Mouse (Mus musculus): ENCODE measurements around the gene Ric1.
A peak's percentile ranks its signal among the peaks of the same experiment; 100 is the strongest.

The Ric1 gene

GRCm38 (mm10) chr19:29521637-29522435, at the start of gene Ric1:
Gene Ric1 (plus strand): TSS chr19:29522282.
- peak; percentile 79 to 88 for DNase-seq

DNA sequence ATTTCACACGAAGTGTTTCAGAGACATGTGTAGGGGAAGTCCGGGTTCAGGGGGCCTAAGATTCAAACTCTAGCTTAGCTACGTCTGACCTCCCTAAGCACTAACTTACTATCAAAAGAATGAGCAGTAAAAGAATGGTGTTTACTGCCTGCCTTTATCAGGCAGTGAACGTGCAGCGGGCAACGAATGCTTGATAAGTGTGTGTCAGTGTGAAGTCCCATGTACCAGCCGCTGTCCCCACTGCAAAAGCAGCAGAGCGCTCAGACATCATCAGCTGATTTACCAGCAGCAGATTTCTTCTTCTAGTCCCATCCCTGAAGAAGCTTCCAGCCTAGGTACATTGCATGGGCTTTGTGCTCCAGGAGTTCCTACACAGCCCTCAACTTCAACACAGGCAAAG, 49.7 kb upstream of the Ric1 start:
- DNase-seq = no peak

DNA sequence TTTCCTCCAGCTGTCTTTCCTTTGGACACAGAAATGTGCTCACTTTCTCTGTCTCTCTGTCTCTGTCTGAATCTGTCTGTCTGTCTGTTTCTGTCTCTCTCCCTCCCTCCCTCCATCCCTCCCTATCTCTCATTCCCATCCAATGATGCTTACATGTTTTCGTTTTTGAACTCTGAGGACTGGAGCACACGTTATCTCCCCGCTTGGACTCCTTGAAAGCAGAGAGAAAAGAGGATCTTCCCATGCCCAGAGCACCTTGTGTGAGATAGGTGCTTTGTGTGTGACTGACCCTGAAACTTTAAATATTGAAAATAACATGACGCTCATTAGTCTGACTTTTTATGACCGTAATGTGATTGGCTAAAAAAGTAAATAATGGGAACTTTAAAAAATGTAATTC, 49.1 kb upstream of the Ric1 start:
- no peak for DNase-seq

- no peak for DNase-seq
Measured at GRCm38 (mm10) chr19:29474803-29475202, 47.3 kb upstream of the Ric1 start.

DNA sequence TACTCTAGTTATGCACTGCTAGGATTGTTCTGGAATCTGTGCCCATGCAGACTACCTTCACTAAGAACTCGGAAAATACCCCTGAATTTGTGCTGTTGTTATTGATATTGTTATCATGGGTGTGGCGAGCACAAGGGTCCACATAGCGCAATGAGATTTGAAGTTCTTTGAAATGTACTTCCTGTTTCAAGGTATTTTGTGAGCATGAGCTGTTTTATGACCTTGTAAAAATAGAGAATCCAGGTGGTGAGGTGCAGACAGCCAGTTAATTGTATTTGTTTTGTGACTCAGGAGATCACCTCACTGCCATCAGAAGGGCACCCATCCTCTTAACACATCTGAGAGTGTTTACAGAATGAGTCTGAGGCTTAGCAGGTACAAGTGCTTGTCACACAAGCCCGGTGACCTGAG, 46.9 kb upstream of the Ric1 start:
- no peak for DNase-seq

DNA sequence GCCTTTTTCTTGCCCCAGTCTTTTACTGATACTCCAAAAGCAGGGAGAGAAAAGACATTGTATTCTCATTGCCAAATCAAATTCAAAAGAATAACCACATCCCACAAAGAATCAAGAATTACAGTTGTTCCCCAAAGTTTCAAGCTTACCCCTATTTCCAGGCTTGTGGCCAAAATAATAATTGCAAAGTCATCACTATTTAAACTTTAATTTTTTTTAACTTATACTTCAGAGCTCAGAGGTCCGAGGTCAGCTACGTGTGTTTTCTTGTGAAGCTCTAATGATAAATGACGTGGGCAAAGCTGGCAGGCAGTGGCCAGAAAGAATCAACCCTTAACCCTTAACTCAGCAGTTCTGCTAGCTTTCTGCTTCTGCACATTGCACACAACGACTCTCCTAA, 43.5 kb upstream of the Ric1 start:
- DNase-seq = no peak

DNA sequence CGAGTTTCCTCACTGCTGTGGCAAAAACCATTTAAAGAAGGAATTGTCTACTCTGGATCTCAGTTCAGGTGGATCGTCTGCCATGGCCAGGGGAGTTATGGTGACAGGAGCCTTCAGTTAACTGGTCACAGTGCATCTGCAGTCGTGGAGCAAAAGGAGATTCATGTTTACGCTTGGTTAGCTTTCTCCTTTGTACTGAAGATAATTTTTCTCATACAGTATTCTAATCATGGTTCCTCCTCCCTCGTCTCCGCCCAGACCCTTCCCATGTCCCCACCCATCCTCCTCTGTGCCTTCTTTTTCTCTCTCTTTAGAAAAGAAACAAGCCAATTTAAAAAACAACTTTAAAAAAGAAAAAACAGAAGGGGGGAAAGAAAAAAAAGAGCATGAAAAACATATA, 40.5 kb upstream of the Ric1 start:
- no peak for DNase-seq

DNA sequence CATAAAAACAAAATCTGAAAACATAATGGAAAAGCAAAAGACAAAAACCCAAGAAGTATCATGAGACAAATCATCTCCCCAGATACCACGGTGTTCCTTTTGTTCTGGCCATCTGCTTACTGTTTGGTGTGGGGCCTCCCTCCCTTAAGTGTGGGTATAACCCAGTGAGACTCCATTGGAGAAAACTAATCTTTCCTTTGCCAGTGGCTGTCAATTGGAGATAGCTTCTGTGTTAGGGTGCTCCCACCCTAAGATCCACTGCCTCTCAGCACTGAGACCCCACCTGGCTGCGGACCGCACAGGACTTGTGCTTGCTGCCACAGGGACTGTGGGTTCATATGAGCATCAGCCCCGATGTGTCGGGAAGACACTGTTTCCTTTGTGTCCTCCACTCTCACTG, 39.9 kb upstream of the Ric1 start:
- DNase-seq = no peak

DNA sequence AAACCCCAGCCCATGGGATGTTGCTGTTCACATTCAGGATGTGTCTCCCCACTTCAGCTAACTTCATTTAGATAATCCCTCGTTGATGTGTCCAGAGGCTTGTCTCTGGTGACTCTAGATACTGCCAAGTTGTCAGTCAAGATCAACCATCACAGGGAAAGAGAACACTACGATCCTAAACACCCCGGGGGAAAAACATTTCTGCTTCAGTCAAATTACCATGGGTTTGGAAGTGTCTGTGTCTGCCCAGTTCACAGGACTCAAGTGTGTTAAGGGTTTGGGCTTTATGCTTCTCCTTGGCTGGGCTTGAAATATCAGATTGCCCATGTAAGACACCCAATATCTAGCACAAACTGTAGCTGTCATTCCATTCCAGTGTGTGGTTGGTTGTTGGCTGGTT, 39.4 kb upstream of the Ric1 start:
- DNase-seq = no peak

GRCm38 (mm10) chr19:29483386-29483785, 38.7 kb upstream of the Ric1 start:
- DNase-seq = no peak

DNA sequence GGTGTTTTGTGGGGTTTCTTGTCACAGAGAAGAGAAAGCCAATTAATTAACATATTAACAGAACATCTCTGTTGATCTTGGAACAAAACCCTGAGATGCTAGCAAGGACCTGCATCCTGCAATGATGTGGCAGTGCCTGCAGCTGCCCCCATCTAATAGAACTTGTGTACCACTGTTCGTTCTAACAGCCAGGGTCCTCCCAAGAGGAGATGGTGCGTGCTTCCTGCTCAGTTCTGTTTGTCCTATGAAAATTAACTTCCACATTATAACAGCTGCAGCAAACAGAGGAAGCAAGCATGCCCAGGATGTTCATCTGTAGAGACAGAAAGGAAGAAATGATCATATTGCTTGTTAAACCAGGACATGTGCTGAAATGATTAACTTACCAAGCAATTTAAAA, 37.5 kb upstream of the Ric1 start:
- peak in 1 of 2 experiments; percentile 33 for DNase-seq

DNA sequence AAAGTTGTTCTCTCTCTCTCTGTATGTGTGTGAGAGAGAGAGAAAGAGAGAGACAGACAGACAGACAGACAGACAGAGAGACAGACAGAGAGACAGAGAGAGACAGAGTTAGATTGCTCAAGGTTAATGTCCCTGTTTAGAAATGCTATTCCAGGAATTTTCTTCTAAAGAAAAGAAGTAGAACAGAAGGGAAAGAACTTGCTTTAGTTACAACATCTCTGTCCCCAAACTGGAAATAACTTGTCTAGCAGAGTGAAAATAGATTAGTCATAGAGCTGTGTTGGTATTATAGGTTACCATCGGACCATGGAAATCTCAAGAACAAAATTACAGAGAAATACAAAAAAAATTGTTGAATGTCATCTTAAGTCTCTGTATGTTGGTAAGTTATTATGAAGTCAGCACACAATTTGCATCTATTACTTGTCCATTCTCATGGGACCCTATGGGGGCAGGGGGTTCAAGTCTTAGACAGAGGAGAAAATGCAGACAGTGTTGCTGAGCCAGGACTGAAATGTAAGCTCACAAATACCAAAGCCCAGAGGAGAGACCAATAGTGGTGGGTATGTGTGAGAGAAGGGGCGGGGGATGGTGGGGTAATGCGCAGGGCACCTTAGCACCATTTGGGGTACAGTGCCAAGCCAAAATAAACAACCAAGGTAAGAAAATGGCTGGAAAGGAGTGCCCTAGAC, 36.7 kb upstream of the Ric1 start:
- no peak for DNase-seq

GRCm38 (mm10) chr19:29486545-29487206, 35.4 kb upstream of the Ric1 start:
- peak; percentile 44 to 66 for DNase-seq

GRCm38 (mm10) chr19:29487326-29488072, 34.6 kb upstream of the Ric1 start:
- DNase-seq = no peak

DNA sequence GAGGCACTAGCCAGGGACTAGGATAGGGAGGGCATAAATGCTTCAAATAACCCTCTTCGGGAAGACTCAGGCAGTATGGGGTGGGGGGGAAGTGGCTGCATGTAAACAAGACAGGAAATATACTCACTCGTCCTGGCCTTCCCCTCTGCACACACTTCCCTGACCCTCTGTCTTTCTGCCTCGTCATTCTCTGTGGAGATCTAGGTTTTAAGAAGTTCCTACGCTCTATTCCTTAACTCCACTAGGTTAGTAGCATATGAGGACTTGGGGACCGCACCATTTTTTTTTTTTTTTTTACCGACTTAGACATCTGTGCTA, 34.0 kb upstream of the Ric1 start:
- DNase-seq = no peak

- no peak for DNase-seq
Measured at GRCm38 (mm10) chr19:29488420-29488819, 33.7 kb upstream of the Ric1 start.

DNA sequence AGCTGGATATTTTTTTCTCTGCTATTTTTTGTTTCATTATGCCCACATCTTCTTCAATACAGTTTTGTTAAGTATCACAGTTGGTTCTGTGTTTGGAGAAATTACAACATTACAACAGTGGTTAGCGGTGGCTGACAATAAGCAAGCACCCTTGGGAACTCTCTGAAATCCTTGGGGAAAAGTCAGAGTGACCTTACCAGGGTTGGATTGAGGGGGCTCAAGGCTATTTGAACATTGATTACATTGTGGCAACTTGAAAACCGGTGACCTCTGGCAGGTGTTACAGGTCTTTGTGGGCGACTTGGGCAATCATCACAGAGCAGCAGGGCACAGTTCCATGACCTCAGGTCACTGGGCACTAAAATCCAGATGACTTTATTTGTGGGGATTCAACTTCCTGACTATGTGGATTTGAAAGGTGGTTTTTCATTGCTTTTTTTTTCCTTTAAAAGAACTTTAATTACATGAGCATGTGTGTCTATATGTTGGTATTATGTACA, 32.2 kb upstream of the Ric1 start:
- no peak for DNase-seq

GRCm38 (mm10) chr19:29491467-29491866, 30.6 kb upstream of the Ric1 start:
- no peak for DNase-seq

GRCm38 (mm10) chr19:29494454-29494853, 27.6 kb upstream of the Ric1 start:
- no peak for DNase-seq

- DNase-seq = peak in 1 of 2 experiments; percentile 25
Measured at GRCm38 (mm10) chr19:29496001-29496597, 26.0 kb upstream of the Ric1 start.

- DNase-seq = no peak
Measured at GRCm38 (mm10) chr19:29496786-29497557, 25.1 kb upstream of the Ric1 start.

DNA sequence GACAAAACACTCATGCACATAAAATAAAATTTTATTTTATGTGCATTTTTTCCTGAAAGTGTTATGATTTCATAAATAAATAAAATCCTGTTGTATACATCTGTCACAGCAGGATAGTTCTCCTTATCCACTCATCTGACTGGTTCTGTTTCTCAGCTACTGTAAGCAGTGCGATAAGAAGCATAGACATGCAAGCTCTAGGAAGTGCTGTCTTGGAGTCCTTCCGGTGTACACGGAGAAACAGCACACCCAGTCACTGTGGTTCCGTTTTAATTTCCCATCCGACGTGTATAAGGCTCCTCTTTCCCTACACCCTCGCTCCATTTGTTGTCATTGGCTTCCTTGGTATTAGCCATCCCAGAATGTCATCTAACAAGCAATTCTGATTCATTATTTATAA, 24.2 kb upstream of the Ric1 start:
- DNase-seq = no peak

Measured in spleen, adult 18-20 months (tissue).